Mouse (Mus musculus) kidney, adult 11 months (tissue): ENCODE data around the gene Csnk1d.

Experiments
- DNase-seq: peaks from one replicate; pipeline ENCODE4 v3.0.0; 2022

The Csnk1d gene

DNA sequence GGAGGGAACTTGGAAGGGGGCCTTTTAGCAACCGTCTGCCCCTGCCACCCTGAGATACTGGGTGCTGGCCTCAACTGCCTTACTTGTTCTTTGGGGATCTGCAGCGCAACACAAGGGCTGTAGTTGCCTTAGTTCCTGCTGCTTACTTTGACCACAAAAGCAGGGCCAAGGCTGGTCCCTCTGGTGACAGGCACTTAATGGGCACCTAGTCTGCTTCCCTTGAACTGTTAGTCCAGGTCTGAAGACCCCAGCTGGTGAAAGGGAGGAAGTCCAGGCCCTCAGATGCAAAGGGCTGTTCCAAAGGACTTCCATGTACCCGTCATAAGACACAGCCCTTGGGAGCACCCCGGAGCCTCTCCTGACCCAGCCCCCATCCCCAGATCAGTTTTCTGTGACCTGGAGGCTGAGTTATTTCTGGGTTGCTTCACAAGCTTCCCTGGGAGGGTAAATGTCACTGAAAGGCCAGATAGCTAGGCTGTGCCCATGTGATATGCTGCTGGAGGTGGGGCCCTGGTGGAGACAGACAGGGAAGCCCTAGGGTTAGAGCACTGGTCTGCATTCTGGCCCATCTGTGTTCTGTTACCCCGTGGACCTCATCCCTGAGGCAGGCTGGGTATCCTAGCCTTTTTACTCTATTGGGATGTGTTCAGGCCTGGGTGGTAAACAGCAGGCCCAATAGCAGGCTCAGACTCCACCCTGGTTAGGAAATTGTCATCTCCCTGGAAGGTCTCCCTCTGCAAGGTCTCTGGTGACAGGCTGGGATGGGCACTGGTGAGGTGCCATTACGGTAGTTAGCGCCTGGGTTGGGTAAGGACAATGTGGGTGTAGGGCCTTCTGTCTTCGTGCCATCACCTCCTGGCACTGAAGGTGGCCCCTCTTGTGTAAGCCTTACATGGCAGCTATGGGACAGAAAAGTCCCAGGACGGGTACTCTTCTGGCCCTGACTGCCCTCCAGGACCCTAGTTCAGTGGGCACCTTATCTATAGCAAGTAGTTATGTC lies 39.1 kb downstream of the Csnk1d start:
- no peak for DNase-seq

DNA sequence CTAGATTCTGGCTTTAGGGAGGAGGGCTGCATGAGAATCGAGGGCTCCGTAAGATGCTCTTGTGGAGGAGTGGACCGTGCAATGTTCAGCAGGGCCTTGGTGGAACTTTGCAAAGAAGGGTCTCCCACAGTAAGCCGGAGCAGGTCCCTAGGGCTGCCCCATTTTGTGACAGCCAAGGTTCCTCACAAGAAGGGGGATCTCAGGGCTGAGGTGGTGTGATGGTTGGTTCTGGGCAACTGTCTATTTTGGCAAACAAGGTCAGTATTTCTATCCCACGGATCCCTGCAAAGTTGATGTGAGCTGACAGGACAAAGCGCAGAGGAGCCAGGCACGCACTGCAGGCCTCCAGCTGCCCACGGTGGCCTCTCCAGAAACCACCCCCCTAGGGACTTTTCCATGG lies 39.9 kb downstream of the Csnk1d start:
- no peak for DNase-seq

DNA sequence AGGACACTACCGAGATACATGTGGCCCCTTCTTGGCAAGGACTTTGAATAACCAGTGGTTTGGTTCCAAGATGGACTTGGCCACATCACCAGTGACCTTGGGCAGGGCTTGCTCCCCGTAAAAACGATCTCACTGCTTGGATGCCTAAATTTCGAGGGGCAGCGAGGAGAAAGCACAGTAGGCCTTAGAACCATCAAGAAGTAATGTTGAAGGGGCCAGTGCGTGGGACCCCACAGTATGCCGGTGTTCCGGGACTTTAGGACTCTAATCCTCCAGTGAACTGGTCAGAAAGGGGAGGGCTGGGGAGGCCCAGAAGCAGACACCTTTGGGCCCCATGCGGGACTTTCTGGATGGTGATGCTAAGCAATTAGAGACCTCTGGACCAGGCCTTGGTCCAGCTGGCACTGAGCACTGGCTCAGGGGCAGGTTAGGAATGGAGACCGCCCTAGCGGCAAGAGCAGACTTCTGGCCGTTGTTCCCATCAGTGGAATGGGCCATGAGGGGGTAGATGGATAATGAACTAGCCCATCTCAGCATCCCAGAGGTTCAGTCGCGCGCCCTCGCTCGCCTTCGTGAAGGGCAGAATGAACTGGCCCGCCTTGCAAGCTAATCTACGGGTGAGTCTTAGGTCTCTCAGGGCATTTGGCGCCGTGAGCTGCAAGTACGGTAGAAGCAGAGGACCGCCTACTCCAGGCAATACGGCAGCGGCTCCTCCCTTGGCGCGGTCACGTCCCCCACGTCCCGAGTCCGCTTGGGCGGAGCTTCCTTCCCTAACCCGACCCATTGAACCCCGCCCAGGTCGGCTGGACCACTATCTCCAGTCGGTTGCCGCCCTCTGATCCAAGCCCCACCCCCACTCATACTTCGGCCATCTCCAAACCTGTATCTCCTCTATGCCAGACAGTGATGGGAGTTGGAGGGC lies 40.6 kb downstream of the Csnk1d start:
- DNase-seq = peak; percentile 87

DNA sequence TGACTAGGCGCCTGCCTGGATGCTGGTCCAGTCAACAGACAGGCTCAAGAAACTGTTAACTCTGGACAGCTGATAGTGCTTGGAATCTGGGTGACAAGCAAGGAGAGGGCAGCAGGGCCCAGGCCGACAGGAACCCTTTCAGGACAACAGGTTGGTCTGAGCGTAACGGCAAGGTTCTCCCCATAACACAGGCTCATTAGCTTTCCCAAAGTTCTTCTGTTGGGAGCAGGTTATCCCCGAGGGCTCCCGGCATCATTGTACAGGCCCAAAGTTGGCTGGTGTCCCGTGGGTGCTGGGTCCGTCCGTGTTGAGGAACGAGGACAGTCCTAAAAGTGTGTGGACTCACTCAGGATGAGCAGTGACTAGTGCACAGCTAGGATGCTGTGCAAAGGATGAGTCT lies 41.3 kb downstream of the Csnk1d start:
- DNase-seq = no peak

DNA sequence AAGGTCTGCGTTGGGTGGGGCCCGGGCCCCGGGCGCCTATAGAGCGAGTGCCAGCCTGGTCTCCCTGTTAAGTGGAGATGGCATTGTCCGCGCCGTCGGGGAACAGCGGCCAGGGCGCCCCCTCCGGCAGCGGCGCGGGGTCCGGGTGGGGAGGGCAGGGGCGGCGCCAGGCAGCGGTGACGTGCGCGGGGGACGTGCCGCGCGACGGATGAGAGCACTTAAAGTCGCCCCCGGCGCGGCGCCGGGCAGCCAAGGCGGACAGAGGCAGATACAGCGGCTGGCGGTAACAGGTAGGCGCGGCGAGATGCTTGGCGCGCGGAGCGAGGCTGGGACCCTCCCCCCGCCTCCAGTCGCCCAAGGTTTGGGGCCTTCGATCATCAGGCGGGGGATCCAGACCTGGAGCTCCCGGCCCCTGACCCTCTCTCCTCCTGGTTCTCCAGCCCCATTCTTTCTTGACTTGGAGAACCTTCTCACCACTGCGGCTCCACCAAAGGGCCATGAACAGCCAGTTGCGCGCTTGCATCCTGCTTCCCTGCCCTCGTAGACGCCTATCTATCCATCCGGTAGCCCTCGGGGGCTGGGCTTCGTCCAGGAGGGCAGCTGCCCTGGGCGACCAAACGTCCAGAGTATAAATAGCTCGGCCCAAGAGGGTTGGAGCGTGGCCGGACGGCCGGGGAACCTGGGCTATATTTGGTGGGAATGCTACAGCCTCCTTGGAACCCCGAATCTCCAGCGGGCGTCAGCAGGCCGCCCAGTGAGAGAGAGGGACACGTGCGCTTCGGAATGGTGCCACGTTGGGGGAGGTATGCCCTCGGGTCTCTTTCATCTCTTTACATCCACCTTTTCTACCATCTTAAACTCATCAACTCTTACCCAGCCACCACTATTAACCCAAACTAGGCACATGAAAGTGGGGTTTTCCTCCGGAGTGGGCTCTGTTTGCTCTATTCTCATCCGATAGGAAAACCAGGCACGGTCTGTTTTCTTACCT lies 42.0 kb downstream of the Csnk1d start:
- DNase-seq = no peak

DNA sequence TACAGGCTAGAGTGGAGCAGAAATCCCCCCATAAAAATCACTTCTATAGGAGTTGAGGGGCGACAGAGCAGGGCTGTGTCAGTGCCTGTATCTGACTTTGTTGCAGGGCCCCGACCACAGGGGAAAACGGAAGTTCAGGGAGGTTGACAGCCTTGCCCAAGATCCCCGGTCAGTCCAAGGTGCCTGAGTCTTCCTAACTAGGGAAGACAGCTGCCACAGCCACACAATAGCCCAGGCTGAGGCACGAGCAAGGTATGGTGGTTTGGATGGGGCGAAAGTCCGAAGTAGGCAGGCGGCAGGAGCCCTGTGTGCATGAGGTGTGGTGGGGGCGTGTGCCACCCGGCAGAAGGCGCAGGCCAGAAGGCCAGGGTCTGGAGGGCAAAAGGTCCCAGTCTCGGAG lies 42.8 kb downstream of the Csnk1d start, which contains the start of gene Slc16a3:
TSS of gene Slc16a3 (plus strand) at position 153 of the 400 bp plus-strand sequence.
- DNase-seq = no peak

DNA sequence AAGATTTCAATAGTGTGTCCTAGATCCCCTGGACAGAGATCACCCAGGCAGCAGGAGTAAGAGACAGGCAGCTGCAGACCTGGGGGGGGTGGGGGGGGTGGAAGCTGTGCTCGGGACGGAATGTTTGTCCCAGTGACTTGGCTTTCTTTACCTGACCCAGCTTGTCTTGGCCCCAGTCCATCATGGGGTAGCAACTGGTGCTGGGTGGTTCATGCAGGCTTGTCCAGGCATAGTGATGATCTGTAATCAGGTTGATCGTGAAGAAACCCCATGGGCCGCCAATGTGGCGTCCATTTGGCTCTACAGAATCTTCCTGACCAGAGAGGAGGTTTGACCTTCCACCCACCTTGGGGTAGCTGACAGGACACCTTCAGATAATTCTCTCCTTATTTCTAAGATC lies 45.2 kb downstream of the Csnk1d start:
- no peak for DNase-seq

DNA sequence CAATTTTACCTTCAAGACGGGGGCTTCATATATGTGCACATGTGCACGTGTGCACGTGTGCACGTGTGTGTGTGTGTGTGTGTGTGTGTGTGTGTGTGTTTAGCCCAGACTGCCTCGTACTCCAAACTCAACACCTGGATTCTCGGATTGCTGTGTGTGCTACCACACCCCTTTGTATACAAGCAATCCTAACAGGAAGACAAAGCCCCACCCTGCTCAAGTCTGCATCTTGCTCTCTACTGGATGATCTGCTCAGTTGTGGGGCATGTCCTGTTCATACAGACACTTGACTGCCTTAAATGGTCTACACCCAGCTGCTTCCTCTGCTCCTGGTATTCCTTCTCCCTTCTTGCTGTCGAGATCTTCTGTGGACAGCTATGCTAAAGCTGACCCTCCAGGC lies 45.9 kb downstream of the Csnk1d start:
- DNase-seq = no peak

DNA sequence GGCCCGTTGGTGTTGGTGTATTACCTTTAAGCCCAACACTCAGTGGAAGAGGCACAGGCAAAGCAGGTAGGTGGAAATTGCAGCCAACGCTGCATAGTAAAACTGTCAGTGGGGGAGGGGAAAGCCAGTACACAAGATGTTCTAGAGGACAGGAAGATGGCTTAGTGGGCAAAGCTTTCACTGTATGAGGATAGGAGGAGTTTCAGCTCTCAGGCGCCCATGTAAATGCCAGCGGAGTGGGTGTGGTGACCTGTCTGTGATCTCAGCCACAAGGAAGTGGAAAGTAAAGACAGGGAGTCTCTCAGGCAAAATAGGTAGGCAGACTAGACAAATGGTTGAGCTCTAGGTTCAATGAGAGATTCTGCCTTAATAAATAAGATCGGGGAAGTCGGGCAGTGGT lies 50.2 kb downstream of the Csnk1d start:
- no peak for DNase-seq

DNA sequence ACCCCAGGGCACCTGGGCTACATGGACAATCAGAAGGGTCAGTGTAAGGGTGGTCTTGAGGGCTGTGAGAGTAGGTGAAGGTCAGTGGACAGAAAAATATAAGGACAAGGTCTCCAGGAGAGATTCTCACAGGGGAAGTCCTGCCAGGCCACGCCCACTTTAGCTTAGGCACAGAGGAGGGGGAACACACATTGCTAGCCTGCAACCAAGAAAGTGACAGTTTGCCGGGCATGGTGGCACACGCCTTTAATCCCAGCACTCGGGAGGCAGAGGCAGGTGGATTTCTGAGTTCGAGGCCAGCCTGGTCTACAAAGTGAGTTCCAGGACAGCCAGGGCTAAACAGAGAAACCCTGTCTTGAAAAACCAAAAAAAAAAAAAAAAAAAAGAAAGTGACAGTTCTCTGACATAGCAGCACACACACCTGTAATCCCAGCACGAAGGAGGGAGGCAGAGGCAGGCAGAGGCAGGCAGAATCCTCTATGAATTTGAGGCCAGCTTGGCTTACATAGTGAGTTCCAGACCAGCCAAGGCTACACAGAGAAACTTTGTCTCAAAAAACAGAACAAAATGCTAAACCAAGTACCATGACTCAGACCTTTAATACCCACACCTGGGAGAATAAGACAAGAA lies 51.3 kb downstream of the Csnk1d start:
- DNase-seq = no peak

DNA sequence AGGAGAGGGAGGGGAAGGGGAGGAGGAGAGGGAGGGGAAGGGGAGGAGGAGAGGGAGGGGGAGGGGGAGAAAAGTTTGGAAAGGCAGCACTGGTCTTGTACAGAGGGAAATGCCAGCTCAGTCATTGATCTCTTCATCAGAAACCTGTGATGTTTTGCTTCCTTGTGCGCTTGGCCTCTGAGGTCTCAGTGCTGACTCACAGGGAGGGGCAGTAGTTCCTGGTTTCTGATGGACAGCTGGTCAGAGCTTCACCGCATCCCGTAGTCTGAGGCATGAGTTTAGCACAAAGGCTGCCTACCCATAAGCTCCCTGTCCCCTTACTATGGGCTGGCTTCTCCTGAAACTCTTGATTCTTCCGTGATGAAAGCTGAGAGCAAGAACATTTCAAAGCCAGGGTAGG lies 52.3 kb downstream of the Csnk1d start:
- no peak for DNase-seq

DNA sequence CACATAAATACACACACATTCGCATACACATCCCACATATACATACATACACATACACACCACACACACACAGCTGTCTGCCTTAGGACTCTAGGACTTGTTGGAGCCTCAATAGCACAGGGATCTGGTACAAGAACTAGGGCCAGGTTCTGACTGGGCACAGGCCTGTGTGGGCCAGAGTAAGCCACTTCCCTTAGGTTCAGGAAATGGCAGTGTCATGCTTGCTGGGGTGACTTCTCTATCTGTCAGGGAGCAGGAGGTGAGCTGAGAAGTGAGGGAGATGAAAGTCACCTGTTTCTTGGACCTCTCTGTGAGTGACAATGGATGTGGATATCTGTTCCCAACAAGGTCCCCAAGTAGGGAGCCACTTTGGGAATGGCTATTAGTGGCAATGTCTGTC lies 53.2 kb downstream of the Csnk1d start:
- DNase-seq = no peak

DNA sequence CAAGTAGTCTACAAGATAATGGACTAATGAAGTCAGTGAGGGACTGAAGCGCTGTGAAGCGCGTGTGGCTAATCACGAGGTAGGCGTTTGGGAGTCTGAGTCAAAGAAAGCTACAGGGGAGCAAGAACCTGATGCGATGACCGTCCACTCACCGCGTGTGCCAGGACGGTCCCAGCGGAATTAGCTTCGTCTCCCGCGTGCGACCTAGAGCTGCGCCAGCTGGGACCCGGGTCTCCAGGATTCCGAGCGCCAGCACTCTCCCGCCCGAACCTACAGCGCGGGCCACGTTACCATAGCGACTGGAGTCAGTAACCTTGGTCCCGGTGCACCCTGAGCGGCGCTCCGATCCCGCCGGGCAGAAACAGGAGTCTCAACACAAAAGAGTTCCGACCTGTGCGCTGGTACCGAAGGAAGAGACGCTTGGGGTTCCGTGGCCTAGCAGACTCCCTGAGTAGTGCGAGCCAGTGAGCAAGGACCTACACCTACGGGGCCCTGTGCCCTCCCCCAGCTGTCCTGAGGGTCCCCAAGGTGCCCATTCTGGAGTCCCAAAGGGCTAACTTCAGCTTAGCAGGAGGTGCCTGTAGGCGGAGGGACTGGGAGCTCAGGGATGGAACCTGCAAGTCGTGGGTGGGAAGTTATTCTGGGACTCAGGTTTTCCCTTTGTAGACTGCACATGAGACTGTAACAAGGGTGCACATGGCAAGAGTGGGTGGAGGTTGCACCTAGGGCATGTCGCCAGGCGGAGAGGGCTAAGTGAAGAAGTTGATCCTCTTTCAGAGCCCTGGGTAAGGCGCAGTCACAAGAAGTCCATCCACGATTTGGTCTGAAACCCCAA lies 58.3 kb downstream of the Csnk1d start, which contains the start of gene Ccdc57:
TSS of gene Ccdc57 (minus strand) at position 309 of the 835 bp plus-strand sequence.
- DNase-seq = peak; percentile 86

DNA sequence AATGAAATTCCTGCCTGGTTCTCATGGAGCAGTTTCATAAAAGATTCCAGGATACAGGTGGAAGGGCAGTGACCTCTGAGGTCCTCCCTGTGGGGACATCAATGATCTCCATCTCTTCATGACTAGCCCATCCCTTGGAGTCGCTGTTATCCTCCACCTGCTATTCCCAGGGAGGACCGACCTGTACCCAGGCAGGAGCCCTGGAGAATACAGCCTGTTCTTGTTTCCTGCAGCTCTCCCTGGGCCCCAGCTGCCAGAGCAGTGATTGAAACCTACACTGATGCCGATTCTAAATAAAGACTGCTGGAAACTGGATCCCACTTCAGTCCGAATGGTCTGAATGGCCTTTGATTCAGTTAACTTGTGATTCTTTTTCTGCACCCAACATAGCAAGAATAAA lies 59.7 kb downstream of the Csnk1d start:
- DNase-seq = no peak

DNA sequence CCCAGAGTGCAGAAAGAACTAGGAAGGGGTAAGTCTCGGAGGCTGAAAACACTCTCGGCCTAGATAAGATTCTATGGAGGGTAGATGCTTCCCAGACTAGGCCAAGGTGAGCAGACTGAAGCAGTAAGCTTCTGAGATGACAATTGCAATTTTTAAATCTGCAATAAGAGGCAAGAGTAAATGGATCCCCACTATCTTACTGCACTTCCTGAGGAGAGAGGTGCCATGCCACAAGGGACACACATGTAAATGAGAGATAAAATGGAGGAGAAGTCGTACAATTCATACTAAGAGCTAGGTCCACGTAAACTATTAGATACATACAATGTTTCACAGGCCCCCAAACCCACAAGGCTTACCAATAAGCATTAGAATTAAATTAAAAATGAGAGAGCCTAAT lies 62.7 kb downstream of the Csnk1d start:
- no peak for DNase-seq

DNA sequence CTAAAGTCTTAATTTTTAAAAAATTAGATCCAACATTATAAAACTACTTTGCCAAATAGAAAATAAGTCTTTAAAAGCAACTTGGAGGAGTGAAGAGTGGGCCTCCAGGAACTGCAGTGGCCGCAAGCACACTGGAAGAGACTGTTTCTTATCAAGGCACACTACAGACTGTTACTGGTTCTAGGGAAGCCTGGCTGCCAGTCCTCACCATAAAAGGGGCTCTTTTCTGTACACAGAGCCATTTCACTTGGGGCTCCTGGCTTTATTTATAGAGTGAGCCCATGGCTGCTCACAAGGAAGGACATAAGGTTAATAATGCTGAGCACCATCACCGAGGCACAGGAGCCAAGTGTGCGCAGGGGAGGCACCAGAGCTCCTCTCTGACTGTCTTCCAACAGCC lies 68.6 kb downstream of the Csnk1d start:
- no peak for DNase-seq

DNA sequence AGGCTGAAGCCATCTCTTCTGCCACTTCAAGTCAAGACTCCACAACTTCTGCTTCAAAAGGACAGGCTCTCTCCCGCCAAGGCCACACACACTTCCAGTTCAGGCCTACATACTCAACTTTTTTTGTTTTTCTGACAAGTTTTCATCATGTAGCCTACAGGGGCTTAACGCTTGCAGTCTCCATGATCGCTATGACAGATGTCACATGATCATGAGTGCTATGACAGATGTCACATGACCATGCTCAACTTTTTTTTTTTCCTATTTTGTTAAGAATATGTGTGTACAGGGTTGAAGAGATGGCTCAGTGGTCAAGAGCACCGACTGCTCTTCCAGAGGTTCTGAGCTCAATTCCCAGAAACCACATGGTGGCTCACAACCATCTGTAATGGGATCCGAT lies 73.4 kb downstream of the Csnk1d start:
- DNase-seq = no peak

DNA sequence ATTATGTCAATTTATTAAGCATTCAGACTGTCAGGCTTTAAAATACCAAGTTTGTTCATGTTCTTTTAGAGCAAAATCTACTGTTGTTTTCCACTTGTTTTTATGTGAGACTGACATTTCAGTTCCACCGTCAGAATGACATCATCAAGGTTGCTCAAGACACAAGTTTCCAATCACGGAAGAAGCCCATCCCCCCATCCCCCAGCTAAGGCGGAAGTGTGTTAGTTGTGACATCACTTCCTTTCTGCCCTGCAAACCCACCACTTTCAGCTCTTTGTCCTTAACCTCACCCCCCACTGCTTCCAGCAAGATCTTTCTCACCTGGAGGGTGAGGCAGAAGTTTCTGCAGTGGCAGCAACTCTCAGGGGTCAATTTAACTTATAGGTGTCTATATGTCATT lies 74.7 kb downstream of the Csnk1d start:
- no peak for DNase-seq

DNA sequence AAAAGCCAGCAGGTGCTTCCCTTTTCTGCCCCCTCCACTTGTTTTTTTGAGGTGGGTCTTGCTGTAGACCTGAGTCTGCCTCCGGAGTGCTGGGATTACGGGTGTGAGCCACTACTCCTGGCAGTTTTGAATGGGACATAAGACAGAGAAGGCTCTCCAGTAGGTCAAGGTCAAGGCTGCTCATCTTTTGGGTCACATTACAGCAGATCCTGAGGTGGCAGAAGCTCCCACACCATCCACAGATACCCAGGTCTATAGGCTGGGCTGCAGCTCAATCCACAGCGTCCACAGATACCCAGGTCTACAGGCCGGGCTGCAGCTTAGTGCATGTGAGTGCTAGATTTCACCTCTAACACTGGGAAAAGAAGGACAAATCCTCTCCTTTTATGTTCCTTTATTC lies 77.3 kb downstream of the Csnk1d start:
- DNase-seq = no peak
